Mouse (Mus musculus): ENCODE measurements at regions not wholly inside any gene's neighbourhood (a gene's known extent, or its start where the extent isn't known, plus 50 kb on each side); places are given as distances from the start of the nearest gene placed in this dataset.

DNA sequence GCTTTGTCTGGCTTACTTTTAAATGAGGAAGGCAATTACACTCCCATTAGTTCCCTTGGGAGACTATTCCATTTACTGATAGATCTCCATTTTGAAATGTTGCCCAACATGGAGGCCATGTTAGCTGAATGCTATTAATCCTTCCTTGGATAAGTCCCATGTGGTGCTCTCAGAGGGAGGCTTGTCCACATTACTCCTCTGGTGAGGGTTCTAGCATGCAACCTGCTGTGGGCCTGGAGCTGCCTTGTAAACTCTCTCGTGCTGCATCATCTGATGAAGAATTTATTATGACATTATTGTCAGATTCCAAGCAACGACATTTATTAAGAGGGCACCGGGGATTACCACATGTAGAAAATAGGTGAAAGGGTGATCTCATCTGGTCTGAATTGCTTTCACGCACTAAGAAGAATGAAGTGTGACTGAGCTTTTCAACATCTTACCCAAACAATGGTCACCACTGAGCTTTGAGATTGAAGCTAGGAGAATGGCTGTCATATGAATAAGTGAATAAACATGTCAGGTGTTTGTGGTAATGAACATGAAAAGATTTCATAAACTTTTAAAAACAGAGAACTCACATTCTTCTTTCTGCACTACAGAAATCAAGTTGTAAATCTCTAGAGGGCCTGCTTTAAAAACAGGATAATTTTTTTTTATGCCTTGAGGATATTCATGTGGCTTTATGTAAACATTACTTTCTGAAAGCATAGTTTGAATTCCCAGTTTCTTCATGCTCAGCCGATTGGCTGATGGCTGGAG lies 495.3 kb downstream of the Ttll7 start:
- no peak for ATAC-seq (replicated peaks; ENCODE audit: low FRiP score, low read depth)

DNA sequence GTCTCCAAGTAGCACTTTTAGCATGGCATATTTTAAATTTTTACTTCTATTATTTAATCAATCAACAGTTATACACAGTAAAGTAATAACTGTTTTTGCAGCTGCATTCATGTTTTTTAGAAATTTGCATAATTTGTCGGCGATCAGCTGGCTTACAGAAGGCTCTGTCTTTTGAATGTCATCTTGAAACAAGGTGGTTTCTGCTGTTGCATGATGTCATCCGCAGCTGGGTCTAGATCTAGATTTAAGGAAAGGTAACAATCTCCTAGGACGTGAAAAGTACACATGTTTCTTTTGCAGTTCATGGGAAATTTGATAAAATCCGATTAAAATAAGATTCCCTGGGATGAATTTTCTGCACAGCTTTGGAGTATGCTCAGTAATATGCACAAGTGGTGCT lies 534.9 kb downstream of the Ttll7 start:
- H3K27me3 ChIP-seq (ENCODE audit: insufficient read depth, low read length), result no peaks in the 10 kb centered on the region
- no peak overlapping the region for H3K27ac ChIP-seq
- H3K36me3 ChIP-seq (ENCODE audit: insufficient read depth, low read length), result no peaks in the 10 kb centered on the region
- no peaks in the 10 kb centered on the region for H3K4me1 ChIP-seq (replicated peaks; ENCODE audit: insufficient read depth, low read length)
- no peak overlapping the region for H3K9ac ChIP-seq (ENCODE audit: low read depth, low read length)
- H3K9me3 ChIP-seq (replicated peaks; ENCODE audit: low read length), result no peaks in the 10 kb centered on the region
- no peak for TF ChIP-seq CTCF (IDR thresholded peaks at IDR 0.05; ENCODE audit: low read depth)
- 92% methylated on average over 5 of the region's 5 CpGs for WGBS
- no peak for DNase-seq (ENCODE audit: low spot score)
- no peak overlapping the region for H3K4me3 ChIP-seq (replicated peaks; ENCODE audit: low read depth, low read length)
- no peak overlapping the region for H3K4me2 ChIP-seq (ENCODE audit: low read length)
- ATAC-seq (replicated peaks; ENCODE audit: low FRiP score, low read depth), result no peak

More for the DNA sequence above, 495.3 kb downstream of the Ttll7 start:
- no peaks in the 10 kb centered on the region for H3K4me1 ChIP-seq (replicated peaks; ENCODE audit: insufficient read depth, low read length)
- no peaks in the 10 kb centered on the region for H3K36me3 ChIP-seq (ENCODE audit: insufficient read depth, low read length)
- H3K9me3 ChIP-seq (replicated peaks; ENCODE audit: low read length), result no peaks in the 10 kb centered on the region
- H3K4me2 ChIP-seq (ENCODE audit: low read length), result no peak overlapping the region
- H3K27me3 ChIP-seq (ENCODE audit: insufficient read depth, low read length), result no peaks in the 10 kb centered on the region
- no peak overlapping the region for H3K27ac ChIP-seq
- no peak for TF ChIP-seq CTCF (IDR thresholded peaks at IDR 0.05; ENCODE audit: low read depth)
- 61% methylated on average over 5 of the region's 5 CpGs for WGBS
- H3K9ac ChIP-seq (ENCODE audit: low read depth, low read length), result no peak overlapping the region
- DNase-seq (ENCODE audit: low spot score), result peak; percentile 45
- no peak overlapping the region for H3K4me3 ChIP-seq (replicated peaks; ENCODE audit: low read depth, low read length)

DNA sequence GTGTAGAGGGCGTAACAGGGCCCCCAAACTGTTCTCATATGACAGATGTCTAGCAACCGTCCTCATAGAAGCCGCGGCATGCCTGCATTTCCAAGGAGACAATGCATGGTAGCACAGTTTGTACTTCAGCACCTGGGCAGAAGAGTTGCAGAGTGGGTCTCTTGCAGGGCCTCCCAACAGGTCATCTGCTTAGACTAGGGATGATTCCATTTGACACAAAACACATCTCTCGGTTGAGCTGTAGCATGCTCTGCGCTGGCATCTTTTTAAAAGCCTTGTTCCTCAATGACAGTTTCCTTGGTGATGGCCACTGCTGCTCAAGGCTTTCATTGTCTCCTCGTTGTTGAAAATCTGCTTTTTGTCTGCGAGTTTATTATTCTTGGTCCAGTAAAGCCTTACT lies 546.1 kb downstream of the Ttll7 start:
- Histone ChIP-seq H3K27me3 (ENCODE audit: insufficient read depth, low read length) (no peaks in the 10 kb centered on the region), H3K9ac (ENCODE audit: low read depth, low read length) (no peak overlapping the region), H3K27ac (no peak overlapping the region), H3K36me3 (ENCODE audit: insufficient read depth, low read length) (no peaks in the 10 kb centered on the region), H3K4me1 (replicated peaks; ENCODE audit: insufficient read depth, low read length) (no peaks in the 10 kb centered on the region), H3K4me2 (ENCODE audit: low read length) (no peak overlapping the region), H3K4me3 (replicated peaks; ENCODE audit: low read depth, low read length) (no peak overlapping the region), H3K9me3 (replicated peaks; ENCODE audit: low read length) (no peaks in the 10 kb centered on the region)
- DNase-seq (ENCODE audit: low spot score) (no peak), ATAC-seq (replicated peaks; ENCODE audit: low FRiP score, low read depth) (no peak)
- no peak for TF ChIP-seq CTCF (IDR thresholded peaks at IDR 0.05; ENCODE audit: low read depth)
- WGBS, result 76% methylated on average over 8 of the region's 8 CpGs

DNA sequence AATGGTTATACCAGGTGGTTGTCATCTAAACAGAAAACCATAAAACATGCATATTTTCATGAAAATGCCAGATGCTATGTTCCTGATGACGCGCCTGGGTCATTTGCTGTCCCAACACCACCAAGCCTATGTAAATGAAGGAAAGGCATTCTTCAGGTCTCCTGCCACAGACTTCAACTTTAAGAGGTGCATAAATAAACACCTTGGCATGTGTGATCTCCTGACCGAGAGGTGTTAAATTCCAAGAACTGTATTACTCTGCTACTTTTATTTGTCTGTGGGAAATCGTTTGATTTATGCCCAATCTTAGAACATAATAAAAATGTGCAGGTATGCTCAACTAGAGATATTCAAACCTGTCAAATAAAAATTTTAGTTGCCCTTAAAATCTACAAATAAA lies 560.1 kb downstream of the Ttll7 start:
- no peaks in the 10 kb centered on the region for H3K36me3 ChIP-seq (ENCODE audit: insufficient read depth, low read length)
- H3K4me1 ChIP-seq (replicated peaks; ENCODE audit: insufficient read depth, low read length), result no peaks in the 10 kb centered on the region
- ATAC-seq (replicated peaks; ENCODE audit: low FRiP score, low read depth) (no peak), DNase-seq (ENCODE audit: low spot score) (no peak)
- H3K9me3 ChIP-seq (replicated peaks; ENCODE audit: low read length), result no peaks in the 10 kb centered on the region
- H3K4me3 ChIP-seq (replicated peaks; ENCODE audit: low read depth, low read length), result no peak overlapping the region
- H3K4me2 ChIP-seq (ENCODE audit: low read length), result no peak overlapping the region
- no peak overlapping the region for H3K27ac ChIP-seq
- H3K9ac ChIP-seq (ENCODE audit: low read depth, low read length), result no peak overlapping the region
- no peaks in the 10 kb centered on the region for H3K27me3 ChIP-seq (ENCODE audit: insufficient read depth, low read length)
- WGBS, result 73% methylated on average over 4 of the region's 4 CpGs
- TF ChIP-seq CTCF (IDR thresholded peaks at IDR 0.05; ENCODE audit: low read depth), result no peak

DNA sequence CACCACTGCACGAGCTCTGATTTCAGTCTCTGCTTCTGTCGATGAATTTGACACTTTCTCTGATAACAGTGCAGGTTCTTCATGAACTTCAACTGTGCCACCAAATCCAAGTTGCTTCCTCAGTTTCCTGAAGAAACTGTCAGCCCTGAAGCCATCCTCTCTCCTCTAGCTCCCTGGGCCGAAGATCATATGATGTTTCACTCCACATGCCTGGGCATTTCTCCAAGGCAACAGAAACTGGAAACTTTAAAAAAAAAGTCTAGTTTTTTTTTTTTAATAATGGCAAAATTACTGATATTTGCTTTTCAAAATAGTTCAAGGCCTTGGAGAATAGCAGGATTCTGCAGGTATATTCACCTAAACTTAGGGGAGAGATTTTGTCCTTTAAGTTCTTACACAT lies 564.8 kb downstream of the Ttll7 start:
- 40% methylated on average over 3 of the region's 3 CpGs for WGBS
- no peak overlapping the region for H3K4me3 ChIP-seq (replicated peaks; ENCODE audit: low read depth, low read length)
- no peaks in the 10 kb centered on the region for H3K36me3 ChIP-seq (ENCODE audit: insufficient read depth, low read length)
- ATAC-seq (replicated peaks; ENCODE audit: low FRiP score, low read depth) (no peak), DNase-seq (ENCODE audit: low spot score) (no peak)
- H3K27me3 ChIP-seq (ENCODE audit: insufficient read depth, low read length), result no peaks in the 10 kb centered on the region
- no peak overlapping the region for H3K27ac ChIP-seq
- no peaks in the 10 kb centered on the region for H3K9me3 ChIP-seq (replicated peaks; ENCODE audit: low read length)
- no peak overlapping the region for H3K4me2 ChIP-seq (ENCODE audit: low read length)
- no peak for TF ChIP-seq CTCF (IDR thresholded peaks at IDR 0.05; ENCODE audit: low read depth)
- H3K4me1 ChIP-seq (replicated peaks; ENCODE audit: insufficient read depth, low read length), result no peaks in the 10 kb centered on the region
- no peak overlapping the region for H3K9ac ChIP-seq (ENCODE audit: low read depth, low read length)

DNA sequence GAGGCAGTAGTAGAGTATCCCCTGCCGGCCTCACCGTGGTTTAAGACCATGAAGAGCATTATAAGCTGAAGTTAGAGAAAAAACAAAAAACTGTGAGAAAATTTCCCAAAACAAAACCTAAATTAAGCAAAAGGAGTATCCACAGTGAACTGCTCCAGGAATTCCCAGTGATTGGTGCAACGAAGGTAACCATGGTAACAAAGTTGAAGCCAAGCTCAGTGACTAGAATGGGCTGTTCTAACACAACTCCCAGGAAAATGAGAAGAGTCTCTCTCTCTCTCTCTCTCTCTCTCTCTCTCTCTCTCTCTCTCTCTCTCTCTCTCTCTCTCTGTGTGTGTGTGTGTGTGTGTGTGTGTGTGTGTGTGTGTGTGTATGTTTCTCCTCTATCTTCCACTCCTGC lies 567.0 kb downstream of the Ttll7 start:
- Histone ChIP-seq H3K27me3 (ENCODE audit: insufficient read depth, low read length) (no peaks in the 10 kb centered on the region), H3K36me3 (ENCODE audit: insufficient read depth, low read length) (no peaks in the 10 kb centered on the region), H3K4me1 (replicated peaks; ENCODE audit: insufficient read depth, low read length) (no peaks in the 10 kb centered on the region), H3K9ac (ENCODE audit: low read depth, low read length) (no peak overlapping the region), H3K27ac (no peak overlapping the region), H3K4me2 (ENCODE audit: low read length) (no peak overlapping the region), H3K4me3 (replicated peaks; ENCODE audit: low read depth, low read length) (no peak overlapping the region), H3K9me3 (replicated peaks; ENCODE audit: low read length) (no peaks in the 10 kb centered on the region)
- DNase-seq (ENCODE audit: low spot score), result no peak
- no peak for TF ChIP-seq CTCF (IDR thresholded peaks at IDR 0.05; ENCODE audit: low read depth)
- WGBS, result 33% methylated on average over 3 of the region's 3 CpGs
- no peak for ATAC-seq (replicated peaks; ENCODE audit: low FRiP score, low read depth)

DNA sequence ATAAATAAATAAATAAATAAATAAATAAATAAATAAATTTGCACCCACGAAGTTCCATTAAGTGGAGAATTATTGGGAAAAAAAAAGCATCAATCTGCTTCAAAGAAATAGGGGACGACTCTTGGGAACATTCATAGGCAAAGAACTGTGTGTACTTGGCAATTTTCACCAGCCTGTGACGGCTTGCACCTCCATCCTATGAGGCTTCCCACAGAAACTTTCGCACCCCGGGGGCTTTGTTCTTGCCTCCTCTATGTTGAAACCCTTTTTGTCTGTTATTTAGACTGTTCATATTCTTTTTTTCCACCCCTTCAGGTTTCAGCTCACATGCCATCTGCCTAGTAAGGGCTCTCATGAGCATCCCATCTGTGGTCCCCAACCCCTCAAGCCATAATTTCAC lies 570.0 kb downstream of the Ttll7 start:
- DNase-seq (ENCODE audit: low spot score) (no peak), ATAC-seq (replicated peaks; ENCODE audit: low FRiP score, low read depth) (no peak)
- no peak overlapping the region for H3K9ac ChIP-seq (ENCODE audit: low read depth, low read length)
- H3K4me3 ChIP-seq (replicated peaks; ENCODE audit: low read depth, low read length), result no peak overlapping the region
- TF ChIP-seq CTCF (IDR thresholded peaks at IDR 0.05; ENCODE audit: low read depth), result no peak
- WGBS, result 75% methylated on average over 5 of the region's 5 CpGs
- H3K9me3 ChIP-seq (replicated peaks; ENCODE audit: low read length), result no peaks in the 10 kb centered on the region
- H3K27me3 ChIP-seq (ENCODE audit: insufficient read depth, low read length), result no peaks in the 10 kb centered on the region
- no peaks in the 10 kb centered on the region for H3K4me1 ChIP-seq (replicated peaks; ENCODE audit: insufficient read depth, low read length)
- no peaks in the 10 kb centered on the region for H3K36me3 ChIP-seq (ENCODE audit: insufficient read depth, low read length)
- H3K4me2 ChIP-seq (ENCODE audit: low read length), result no peak overlapping the region
- no peak overlapping the region for H3K27ac ChIP-seq
